23 mouse cellular contexts compared by ENCODE assay signal in the genomic region with DNA sequence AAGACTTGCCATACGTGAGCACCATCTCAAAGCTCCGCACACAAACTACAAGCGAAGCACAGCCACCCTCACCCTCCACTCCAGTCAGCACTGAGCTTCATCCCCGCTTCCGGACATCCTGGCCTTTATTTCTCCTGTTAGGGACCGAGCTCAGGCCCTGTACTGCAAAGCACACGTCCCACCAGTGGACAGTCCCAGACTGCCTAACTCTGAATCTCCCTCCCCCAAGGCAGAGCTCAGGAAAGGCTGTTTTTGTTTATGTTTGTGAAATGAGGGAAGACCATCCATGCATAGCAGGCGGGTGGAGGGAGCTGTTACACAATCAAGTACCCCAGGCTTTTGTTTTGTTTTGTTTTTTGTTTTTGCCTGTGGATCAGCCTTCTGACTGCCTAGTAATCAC. TPM values are rescaled to one million over a fixed set of nuclear protein-coding genes. Genes with fewer than 3 reads are reported as not detected.
DNase-seq lines count a peak whose midpoint lies in the region; ATAC-seq and TF ChIP-seq lines count a peak whose summit lies in the region.
"Had no signal": no experiment of that assay in that cellular context is flagged by ENCODE, and none has a peak within 500 bp of the region (broad histone marks: within the 10 kb centered on the region; RNA-seq: fewer than 3 reads in every experiment).

No protein-coding gene starts in this region.

- peak; percentile 34; the same call in 1 of the 2 replicates for ATAC-seq in kidney, embryonic 14.5 days (ENCODE audit: low FRiP score, low TSS enrichment)
- ATAC-seq in lung, postnatal 0 days = peak; percentile 57
- ATAC-seq in stomach, embryonic 16.5 days (ENCODE audit: insufficient read depth, low FRiP score) = no peak
- ATAC-seq: forebrain, embryonic 16.5 days; liver, embryonic 12.5 days; midbrain, embryonic 13.5 days had no signal

- H3K4me3 ChIP-seq in gastrocnemius, adult 2 months = no peak overlapping the region
- no peak overlapping the region for H3K4me3 ChIP-seq in kidney, embryonic 14.5 days (ENCODE audit: low read length)
- no peak overlapping the region for H3K4me3 ChIP-seq in lung, postnatal 0 days (ENCODE audit: low read depth, low read length)
- H3K4me3 ChIP-seq in lung, adult 2 months (replicated peaks; ENCODE audit: extremely low read depth, low read depth, low read length) = no peak overlapping the region
- H3K4me3 ChIP-seq in stomach, embryonic 16.5 days (replicated peaks; ENCODE audit: low read length) = no peak overlapping the region
- H3K4me3 ChIP-seq: limb, embryonic 13.5 days; liver, embryonic 12.5 days; midbrain, embryonic 13.5 days had no signal

- no peak overlapping the region for H3K9ac ChIP-seq in kidney, embryonic 14.5 days (ENCODE audit: low read depth, low read length)
- H3K9ac ChIP-seq in lung, postnatal 0 days (replicated peaks; ENCODE audit: low read depth) = no peak overlapping the region
- H3K9ac ChIP-seq in stomach, embryonic 16.5 days (ENCODE audit: low read length) = no peak overlapping the region
- H3K9ac ChIP-seq: hindbrain, embryonic 14.5 days; limb, embryonic 13.5 days; liver, embryonic 12.5 days; midbrain, embryonic 13.5 days had no signal

- no peak for TF ChIP-seq CTCF in gastrocnemius, adult 2 months (IDR thresholded peaks at IDR 0.05)
- TF ChIP-seq CTCF in lung, postnatal 0 days (IDR thresholded peaks at IDR 0.05) = no peak
- no peak for TF ChIP-seq CTCF in lung, adult 2 months (IDR thresholded peaks at IDR 0.05; ENCODE audit: insufficient read depth, low read length)

- TF ChIP-seq EP300 in lung, postnatal 0 days (IDR thresholded peaks at IDR 0.05) = no peak

- 71% methylated on average over 8 of the region's 8 CpGs for WGBS in kidney, embryonic 14.5 days
- WGBS in lung, postnatal 0 days = 66% methylated on average over 8 of the region's 8 CpGs
- 77% methylated on average over 8 of the region's 8 CpGs for WGBS in lung, adult 2 months
- 86% methylated on average over 8 of the region's 8 CpGs for WGBS in stomach, embryonic 16.5 days

- no peaks in the 10 kb centered on the region for H3K9me3 ChIP-seq in kidney, embryonic 14.5 days (ENCODE audit: control insufficient read depth, low read length)
- no peaks in the 10 kb centered on the region for H3K9me3 ChIP-seq in lung, postnatal 0 days (ENCODE audit: low read length)
- no peaks in the 10 kb centered on the region for H3K9me3 ChIP-seq in stomach, embryonic 16.5 days (replicated peaks; ENCODE audit: control insufficient read depth, low read length)
- H3K9me3 ChIP-seq: limb, embryonic 13.5 days; liver, embryonic 12.5 days; midbrain, embryonic 13.5 days had no signal

- H3K4me1 ChIP-seq in kidney, embryonic 14.5 days (ENCODE audit: control insufficient read depth, insufficient read depth, low read length) = peaks cover 16% of the 10 kb centered on the region
- H3K4me1 ChIP-seq in lung, postnatal 0 days (ENCODE audit: insufficient read depth, low read depth, low read length) = peaks cover 13% of the 10 kb centered on the region; the same call in 1 of the 2 replicates
- peaks cover 12% of the 10 kb centered on the region for H3K4me1 ChIP-seq in lung, adult 2 months (ENCODE audit: control insufficient read depth, insufficient read depth, low read length)
- H3K4me1 ChIP-seq in stomach, embryonic 16.5 days (ENCODE audit: control insufficient read depth, insufficient read depth, low read length) = peaks cover 17% of the 10 kb centered on the region

- no peak overlapping the region for H3K4me2 ChIP-seq in kidney, embryonic 14.5 days (replicated peaks; ENCODE audit: low read depth, low read length)
- H3K4me2 ChIP-seq in lung, postnatal 0 days (replicated peaks; ENCODE audit: low read depth, low read length) = no peak overlapping the region
- H3K4me2 ChIP-seq in stomach, embryonic 16.5 days (ENCODE audit: low read depth, low read length) = no peak overlapping the region
- H3K4me2 ChIP-seq: hindbrain, embryonic 14.5 days; limb, embryonic 13.5 days; liver, embryonic 12.5 days; midbrain, embryonic 13.5 days had no signal

- H3K27me3 ChIP-seq in kidney, embryonic 14.5 days (ENCODE audit: control insufficient read depth, insufficient read depth, low read length) = no peaks in the 10 kb centered on the region
- no peaks in the 10 kb centered on the region for H3K27me3 ChIP-seq in lung, postnatal 0 days (replicated peaks; ENCODE audit: insufficient read depth, low read length)
- H3K27me3 ChIP-seq in stomach, embryonic 16.5 days (ENCODE audit: control insufficient read depth, insufficient read depth, low read length) = no peaks in the 10 kb centered on the region
- H3K27me3 ChIP-seq: limb, embryonic 13.5 days; liver, embryonic 12.5 days; midbrain, embryonic 13.5 days had no signal

- no peak for DNase-seq in gastrocnemius, adult 2 months
- DNase-seq in gastrocnemius, adult 18-20 months (ENCODE audit: low spot score) = no peak
- no peak for DNase-seq in kidney, adult 18-20 months
- DNase-seq in lung, postnatal 0 days (ENCODE audit: low spot score) = peak; percentile 36
- DNase-seq in lung, adult 2 months = no peak
- no peak for DNase-seq in adrenal gland, adult (ENCODE audit: inconsistent age in 2 of 2, low spot score in 1 of 2)
- DNase-seq: adrenal gland, postnatal 25 days; cerebellum, adult 8-10 months; cerebellum, postnatal 36 days; embryo, embryonic 11 days; gastrocnemius, postnatal 25 days; heart, adult 18-20 months; heart, postnatal 4 days; kidney, adult 2 months; kidney, postnatal 4 days; lung, adult 18-20 months had no signal

- no peak for TF ChIP-seq POLR2A in lung, adult 2 months (IDR thresholded peaks at IDR 0.05; ENCODE audit: borderline replicate concordance, extremely low read depth, low read depth, low read length)

- H3K36me3 ChIP-seq in kidney, embryonic 14.5 days (ENCODE audit: control insufficient read depth, insufficient read depth, low read length) = no peaks in the 10 kb centered on the region
- no peaks in the 10 kb centered on the region for H3K36me3 ChIP-seq in lung, postnatal 0 days (ENCODE audit: insufficient read depth, low read length)
- no peaks in the 10 kb centered on the region for H3K36me3 ChIP-seq in stomach, embryonic 16.5 days (ENCODE audit: control insufficient read depth, insufficient read depth, low read length)
- H3K36me3 ChIP-seq: limb, embryonic 13.5 days; liver, embryonic 12.5 days; midbrain, embryonic 13.5 days had no signal

- intact Hi-C loops in gastrocnemius, adult 2 months (cut with DNase I) = no loop called here

- peak overlapping the region; percentile 66; the same call in 1 of the 2 replicates for H3K27ac ChIP-seq in gastrocnemius, adult 2 months
- H3K27ac ChIP-seq in kidney, embryonic 14.5 days (ENCODE audit: low read depth, low read length) = no peak overlapping the region
- H3K27ac ChIP-seq in lung, postnatal 0 days (ENCODE audit: low read length) = no peak overlapping the region
- H3K27ac ChIP-seq in stomach, embryonic 16.5 days (ENCODE audit: low read length) = 0 out of 2 replicates have a peak overlapping the region, but pooled peaks have one; percentile 13
- H3K27ac ChIP-seq: hindbrain, embryonic 14.5 days; limb, embryonic 13.5 days; liver, embryonic 12.5 days; midbrain, embryonic 13.5 days had no signal

RNA-seq across cellular contexts. Expression of a gene that starts 8.6 kb away (rescaled TPM):
- 10 to 100 TPM; 39.4 to 58.7 TPM for total RNA-seq in gastrocnemius, adult 2 months (2021)
- 10 to 100 TPM; 43.0 to 53.7 TPM for total RNA-seq in gastrocnemius, adult 18-20 months (2021)
- polyA plus RNA-seq in kidney, embryonic 14.5 days (2014; fragmentation: Nextera tagmentation; extraction: Ambion mirVana) = 7.8 and 17.2 TPM in 2 replicates
- polyA plus RNA-seq in lung, postnatal 0 days (2015; fragmentation: Nextera tagmentation; extraction: Ambion mirVana) = 13.3 and 14.7 TPM in 2 replicates
- 28.6 and 33.2 TPM in 2 replicates for polyA plus RNA-seq in lung, adult 2 months (2012; rRNA removed)
- polyA plus RNA-seq in stomach, embryonic 16.5 days (2015; fragmentation: Nextera tagmentation; extraction: Ambion mirVana) = 24.0 and 26.2 TPM in 2 replicates

Comparison
In these comparisons a context has a peak if more than half of its experiments do, and no peak if none do; other contexts are left out.
1. H3K27ac ChIP-seq: peak in gastrocnemius, adult 2 months (single experiment) and stomach, embryonic 16.5 days (single experiment); none in kidney, embryonic 14.5 days (single experiment) and lung, postnatal 0 days (single experiment).